Mouse (Mus musculus) layer of hippocampus, postnatal 10 days (tissue): ENCODE measurements around the gene Angptl8. TPM values are rescaled to one million over a fixed set of nuclear protein-coding genes. Genes with fewer than 3 reads are reported as not detected.

Experiments
- microRNA-seq, 2 experiments: library from miRNA; unstranded; fragments of <30 nt; microRNA quantifications; one replicate each; pipeline ENCODE4 v1.2.0; 2021
- total RNA-seq, 2 experiments: library from RNA; stranded (reverse); gene quantifications; 2 replicates each; pipeline ENCODE4 v1.2.3; 2021

Angptl8 gene
- total RNA-seq, 2 experiments from 2014 or later = not detected

Small RNAs within 50 kb of the gene (microRNA-seq; reads per million reads assigned to microRNA genes)
- 15.2 to 23.1 reads per million in 2 experiments for gene Mir7083

Other genes starting within 250 kb of the Angptl8 start
- 10 to 100 TPM; 53.7 to 54.6 TPM for gene Timm29, start 242.8 kb upstream of the Angptl8 start, total RNA-seq
- 10 to 100 TPM; 11.3 to 12.3 TPM for gene Yipf2, start 242.7 kb upstream of the Angptl8 start, total RNA-seq
- gene Smarca4, start 219.3 kb upstream of the Angptl8 start, total RNA-seq = 100 to 1,000 TPM; 122 to 123 TPM
- 10 to 100 TPM; 17.2 to 21.3 TPM for gene Ldlr, start 112.0 kb upstream of the Angptl8 start, total RNA-seq
- gene Spc24, start 75.2 kb upstream of the Angptl8 start, total RNA-seq = 1 to 10 TPM; 4.6 to 6.4 TPM
- gene Kank2, start 36.8 kb upstream of the Angptl8 start, total RNA-seq = 1 to 10 TPM; 7.5 to 7.8 TPM
- 10 to 100 TPM; 32.6 to 34.5 TPM for gene Dock6, start 17.1 kb downstream of the Angptl8 start, total RNA-seq
- 10 to 100 TPM; 30.4 to 36.7 TPM for gene Rab3d, start 82.7 kb downstream of the Angptl8 start, total RNA-seq
- 10 to 100 TPM; 15.5 to 16.1 TPM for gene Ccdc159, start 92.0 kb downstream of the Angptl8 start, total RNA-seq
- 10 to 100 TPM; 30.4 to 35.3 TPM for gene Tmem205, start 92.0 kb downstream of the Angptl8 start, total RNA-seq
- gene Plppr2, start 101.5 kb downstream of the Angptl8 start, total RNA-seq = 100 to 1,000 TPM; 312 to 317 TPM
- gene Swsap1, start 120.2 kb downstream of the Angptl8 start, total RNA-seq = 10 to 100 TPM; 13.5 to 14.5 TPM
- 1 to 10 TPM; 2.0 to 3.2 TPM for gene Epor, start 128.0 kb downstream of the Angptl8 start, total RNA-seq
- gene Rgl3, start 153.9 kb downstream of the Angptl8 start, total RNA-seq = 1 to 10 TPM; 1.4 to 2.2 TPM
- gene Ccdc151, start 167.1 kb downstream of the Angptl8 start, total RNA-seq = 1 to 10 TPM; 5.3 to 5.7 TPM
- 10 to 100 TPM; 90.5 to 96.5 TPM for gene Prkcsh, start 167.3 kb downstream of the Angptl8 start, total RNA-seq
- gene Elavl3, start 216.5 kb downstream of the Angptl8 start, total RNA-seq = 100 to 1,000 TPM; 197 to 205 TPM
- gene Gm49318, start 235.7 kb downstream of the Angptl8 start, total RNA-seq = 1 to 10 TPM in 1 of 2 experiments, not detected in 1; 6.2 TPM
- gene Zfp653, start 235.9 kb downstream of the Angptl8 start, total RNA-seq = 10 to 100 TPM; 19.4 to 21.1 TPM
- 10 to 100 TPM; 45.8 to 46.8 TPM for gene Ecsit, start 249.9 kb downstream of the Angptl8 start, total RNA-seq